Mouse (Mus musculus): Measurements from ENCODE around the gene Olfr1339.

DNA sequence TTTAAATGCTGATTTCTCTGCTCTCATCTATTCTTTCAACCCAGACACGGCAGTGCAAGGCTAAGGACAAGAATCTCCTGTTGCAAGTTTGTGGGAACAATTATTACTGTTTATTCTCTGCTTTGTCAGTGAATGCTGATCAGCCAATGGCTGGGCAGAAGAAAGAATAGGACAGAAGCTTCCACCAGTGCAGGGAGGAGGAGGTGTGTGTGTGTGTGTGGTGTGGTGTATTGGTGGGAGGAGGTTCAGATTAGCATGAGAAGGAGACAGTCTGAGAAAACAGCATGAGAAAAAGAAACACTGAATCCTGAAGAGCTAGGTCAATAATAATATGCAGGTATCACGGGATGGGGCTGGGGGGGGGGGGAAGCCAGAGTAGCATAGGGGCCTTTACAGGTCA lies 38.2 kb upstream of the Olfr1339 start:
- no peak for TF ChIP-seq EP300 (IDR thresholded peaks at IDR 0.05; ENCODE audit: low read depth)
- no peak for TF ChIP-seq CTCF (IDR thresholded peaks at IDR 0.05; ENCODE audit: low read depth)
